Mouse (Mus musculus): ENCODE measurements at regions not wholly inside any gene's neighbourhood (a gene's known extent, or its start where the extent isn't known, plus 50 kb on each side); places are given as distances from the start of the nearest gene placed in this dataset.

DNA sequence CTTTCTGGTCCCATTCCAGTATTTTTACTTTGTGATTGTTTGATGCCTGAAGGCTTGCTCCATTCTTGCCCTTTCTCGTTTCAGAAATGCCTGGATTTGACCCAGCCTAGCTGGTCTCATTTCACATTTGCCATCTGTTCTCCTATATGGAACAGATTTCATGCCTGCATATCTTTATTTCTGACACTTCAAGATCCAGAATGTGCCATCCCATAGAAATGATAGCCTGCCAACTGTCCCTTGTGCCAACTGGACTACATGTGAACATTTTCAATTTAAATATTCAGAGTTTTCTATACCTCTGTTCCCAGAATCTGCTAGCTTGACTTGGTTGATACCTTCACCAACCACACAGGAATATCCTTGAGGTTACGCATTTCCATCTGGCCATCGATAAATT is 669.0 kb downstream of the Fscb start:
- DNase-seq (ENCODE audit: low read depth, low spot score) = no peak

GRCm38 (mm10) chr12:63804008-63804407 is 670.5 kb downstream of the Fscb start:
- no peak for DNase-seq (ENCODE audit: low read depth, low spot score)

DNA sequence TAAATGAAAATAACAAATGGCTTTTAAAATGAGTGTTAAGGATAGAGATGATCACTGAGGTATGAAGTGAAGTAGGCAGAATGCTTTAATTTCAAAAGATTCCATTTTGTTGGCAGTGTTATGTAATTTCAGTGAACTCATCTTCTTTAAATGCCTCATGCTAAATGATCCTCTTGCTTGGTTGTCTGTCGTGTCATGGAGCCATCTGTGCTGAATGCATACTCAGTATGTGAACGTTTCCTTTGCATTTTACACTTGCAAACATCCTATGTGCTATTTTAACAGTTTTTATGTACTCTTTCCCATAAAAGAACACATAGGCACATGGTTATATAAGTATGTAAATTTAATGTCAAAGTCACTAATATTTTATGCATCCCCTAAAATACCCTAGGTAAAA is 682.8 kb downstream of the Fscb start:
- DNase-seq (ENCODE audit: low read depth, low spot score) = no peak

GRCm38 (mm10) chr12:63777874-63778273 is 696.6 kb downstream of the Fscb start:
- DNase-seq (ENCODE audit: low read depth, low spot score) = no peak

DNA sequence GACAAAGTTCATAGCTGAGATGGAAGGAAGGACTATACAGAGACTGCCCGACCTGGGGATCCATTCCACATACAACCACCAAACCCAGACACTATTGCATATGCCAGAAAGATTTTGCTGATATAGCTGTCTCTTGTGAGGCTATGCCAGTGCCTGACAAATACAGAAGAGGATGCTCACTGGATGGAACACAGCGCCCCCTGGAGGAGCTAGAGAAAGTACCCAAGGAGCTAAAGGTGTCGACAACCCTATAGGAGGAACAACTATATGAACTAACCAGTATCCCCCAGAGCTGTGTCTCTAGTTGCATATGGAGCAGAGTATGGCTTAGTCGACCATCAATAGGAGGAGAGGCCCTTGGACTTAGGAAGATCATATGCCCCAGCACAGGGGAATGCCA is 713.4 kb downstream of the Fscb start:
- DNase-seq (ENCODE audit: low read depth, low spot score) = peak; percentile 46

Measured in A20 (cell line).